Mouse (Mus musculus) midbrain, embryonic 14.5 days (tissue): ENCODE data around the gene Prkar1a. TPM values are rescaled to one million over a fixed set of nuclear protein-coding genes. Genes with fewer than 3 reads are reported as not detected.

Experiments used
- ATAC-seq: fragments of 200-750 bp; cut with Nextera tagmentation; 2 replicates; pipeline ENCODE4 v1.8.0; 2017; ENCODE audit warnings: moderate number of reproducible peaks, moderate library complexity; ENCODE audit not compliant: low FRiP score, low TSS enrichment
- DNase-seq: peaks from one replicate; pipeline ENCODE4 v3.0.0-alpha.2; 2015
- H3K27ac ChIP-seq: fragments of 300-500 bp; sonication (generic); replicated peaks from 2 replicates; pipeline ENCODE4 v1.5.1; 2014; ENCODE audit warnings: mild to moderate bottlenecking, low read depth, low read length, moderate library complexity
- H3K27me3 ChIP-seq: fragments of 300-500 bp; sonication (generic); 2 replicates; pipeline ENCODE4 v1.6.1; 2014; ENCODE audit warnings: low read length, control low read depth, mixed read lengths; ENCODE audit not compliant: control insufficient read depth, insufficient read depth
- H3K36me3 ChIP-seq: fragments of 300-500 bp; sonication (generic); 2 replicates; pipeline ENCODE4 v1.6.1; 2014; ENCODE audit warnings: low read length, control low read depth; ENCODE audit not compliant: control insufficient read depth, insufficient read depth
- H3K4me1 ChIP-seq: fragments of 300-500 bp; sonication (generic); 2 replicates; pipeline ENCODE4 v1.6.1; 2014; ENCODE audit warnings: mild to moderate bottlenecking, antibody characterized with exemption, low read length, control low read depth; ENCODE audit not compliant: control insufficient read depth, insufficient read depth
- H3K4me2 ChIP-seq: fragments of 300-500 bp; sonication (generic); 2 replicates; pipeline ENCODE4 v1.6.1; 2014; ENCODE audit warnings: mild to moderate bottlenecking, low read length, moderate library complexity
- H3K4me3 ChIP-seq: fragments of 300-500 bp; sonication (generic); replicated peaks from 2 replicates; pipeline ENCODE4 v1.5.1; 2014; ENCODE audit warnings: low read depth, low read length
- H3K9ac ChIP-seq: fragments of 300-500 bp; sonication (generic); replicated peaks from 2 replicates; pipeline ENCODE4 v1.6.1; 2014; ENCODE audit warnings: mild to moderate bottlenecking, low read length, moderate library complexity
- H3K9me3 ChIP-seq: fragments of 300-500 bp; sonication (generic); 2 replicates; pipeline ENCODE4 v1.6.1; 2016; ENCODE audit warnings: low read length, control low read depth, mixed read lengths; ENCODE audit not compliant: control insufficient read depth
- WGBS: fragments of 180-500 bp; shearing (Covaris S2); extraction: QIAGEN DNeasy Blood & Tissue Kit; methylation state at CpG from one replicate; pipeline ENCODE4 v1.1.7; 2014; 5-methylcytosine and 5-hydroxymethylcytosine counted together
- polyA plus RNA-seq: library from polyadenylated mRNA; unstranded; fragments of >200 nt; fragmentation: Nextera tagmentation; extraction: Ambion mirVana; gene quantifications from 2 replicates; pipeline ENCODE4 v1.2.1, GENCODE M21; 2014

Prkar1a gene
- polyA plus RNA-seq, 1 experiment from 2014 or later, result 582 TPM

- WGBS, result 93% methylated on average over 19 of the region's 19 CpGs
- H3K9ac ChIP-seq, result no peak overlapping the region
- H3K9me3 ChIP-seq, result no peaks in the 10 kb centered on the region
- no peaks in the 10 kb centered on the region for H3K4me1 ChIP-seq
- no peak overlapping the region for H3K27ac ChIP-seq
- no peaks in the 10 kb centered on the region for H3K27me3 ChIP-seq
- H3K4me2 ChIP-seq, result no peak overlapping the region
- H3K4me3 ChIP-seq, result no peak overlapping the region
- DNase-seq (no peak), ATAC-seq (no peak)
- H3K36me3 ChIP-seq, result peaks cover 76% of the 10 kb centered on the region
Observed at GRCm38 (mm10) chr11:109667371-109667770, 18.2 kb downstream of the Prkar1a start.

DNA sequence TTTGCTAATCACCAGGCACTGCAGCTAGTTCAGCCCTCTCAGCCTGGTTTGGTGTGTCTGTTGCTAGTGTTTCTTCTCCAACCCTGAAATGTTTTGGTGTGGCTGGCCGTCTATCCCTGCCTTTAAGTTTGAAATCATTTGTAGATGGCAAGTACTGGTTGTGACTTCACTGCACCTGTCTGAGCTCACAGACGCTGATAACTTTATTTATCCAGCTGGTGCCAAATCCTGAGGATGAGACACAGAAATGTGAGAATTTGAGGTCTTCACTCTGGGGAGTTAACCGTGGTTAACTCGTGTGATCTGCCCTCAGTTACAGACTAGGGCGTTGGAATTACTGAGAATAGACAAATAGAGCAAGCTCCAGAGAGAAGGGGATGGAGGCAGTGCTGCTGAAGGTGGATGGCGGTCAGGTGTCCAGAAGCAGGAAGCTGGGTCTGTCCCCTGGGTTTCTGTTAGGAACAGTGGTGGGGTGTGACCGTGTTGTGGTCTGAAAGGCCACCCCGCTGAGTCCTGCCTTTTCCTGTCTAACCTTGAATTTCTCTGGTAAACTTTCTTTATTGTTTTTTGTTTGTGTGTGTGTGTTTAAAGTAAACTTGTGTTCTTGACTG lies 19.0 kb downstream of the Prkar1a start:
- no peaks in the 10 kb centered on the region for H3K27me3 ChIP-seq
- H3K27ac ChIP-seq, result no peak overlapping the region
- H3K9me3 ChIP-seq, result no peaks in the 10 kb centered on the region
- H3K4me2 ChIP-seq, result no peak overlapping the region
- DNase-seq (no peak), ATAC-seq (no peak)
- peaks cover 68% of the 10 kb centered on the region for H3K36me3 ChIP-seq
- no peak overlapping the region for H3K4me3 ChIP-seq
- H3K9ac ChIP-seq, result no peak overlapping the region
- 87% methylated on average over 8 of the region's 8 CpGs for WGBS
- no peaks in the 10 kb centered on the region for H3K4me1 ChIP-seq

DNA sequence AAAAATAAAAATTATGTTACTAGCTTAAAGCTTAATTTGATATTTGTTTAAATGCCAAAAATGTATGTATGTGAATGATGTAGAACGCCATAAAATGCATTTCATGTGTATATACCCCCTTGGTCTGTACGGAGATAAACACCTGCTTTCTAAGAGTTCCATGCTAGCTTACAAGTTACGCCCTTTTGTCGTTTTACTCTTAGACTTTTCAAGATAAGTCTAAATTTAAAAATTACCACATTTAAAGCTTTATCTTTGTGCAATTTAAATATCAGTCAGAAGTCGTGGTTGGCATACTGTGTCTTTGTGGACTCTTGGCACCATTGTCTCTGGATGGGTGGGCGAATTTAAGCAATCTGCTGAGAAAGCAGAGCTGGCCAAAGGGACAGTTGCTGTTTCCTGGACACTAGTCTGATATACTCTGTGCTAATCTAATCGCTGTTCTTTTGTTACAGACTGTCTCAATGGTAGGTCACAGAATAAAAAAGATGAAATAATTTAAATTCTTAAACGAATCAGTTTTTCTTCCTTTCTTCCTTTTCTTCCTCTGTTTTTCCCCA lies 20.0 kb downstream of the Prkar1a start:
- H3K4me2 ChIP-seq, result no peak overlapping the region
- H3K9me3 ChIP-seq, result no peaks in the 10 kb centered on the region
- H3K27me3 ChIP-seq, result no peaks in the 10 kb centered on the region
- H3K4me3 ChIP-seq, result no peak overlapping the region
- H3K36me3 ChIP-seq, result peaks cover 58% of the 10 kb centered on the region
- H3K4me1 ChIP-seq, result no peaks in the 10 kb centered on the region
- no peak for DNase-seq
- ATAC-seq, result no peak
- no peak overlapping the region for H3K9ac ChIP-seq
- 91% methylated on average over 8 of the region's 8 CpGs for WGBS
- no peak overlapping the region for H3K27ac ChIP-seq

DNA sequence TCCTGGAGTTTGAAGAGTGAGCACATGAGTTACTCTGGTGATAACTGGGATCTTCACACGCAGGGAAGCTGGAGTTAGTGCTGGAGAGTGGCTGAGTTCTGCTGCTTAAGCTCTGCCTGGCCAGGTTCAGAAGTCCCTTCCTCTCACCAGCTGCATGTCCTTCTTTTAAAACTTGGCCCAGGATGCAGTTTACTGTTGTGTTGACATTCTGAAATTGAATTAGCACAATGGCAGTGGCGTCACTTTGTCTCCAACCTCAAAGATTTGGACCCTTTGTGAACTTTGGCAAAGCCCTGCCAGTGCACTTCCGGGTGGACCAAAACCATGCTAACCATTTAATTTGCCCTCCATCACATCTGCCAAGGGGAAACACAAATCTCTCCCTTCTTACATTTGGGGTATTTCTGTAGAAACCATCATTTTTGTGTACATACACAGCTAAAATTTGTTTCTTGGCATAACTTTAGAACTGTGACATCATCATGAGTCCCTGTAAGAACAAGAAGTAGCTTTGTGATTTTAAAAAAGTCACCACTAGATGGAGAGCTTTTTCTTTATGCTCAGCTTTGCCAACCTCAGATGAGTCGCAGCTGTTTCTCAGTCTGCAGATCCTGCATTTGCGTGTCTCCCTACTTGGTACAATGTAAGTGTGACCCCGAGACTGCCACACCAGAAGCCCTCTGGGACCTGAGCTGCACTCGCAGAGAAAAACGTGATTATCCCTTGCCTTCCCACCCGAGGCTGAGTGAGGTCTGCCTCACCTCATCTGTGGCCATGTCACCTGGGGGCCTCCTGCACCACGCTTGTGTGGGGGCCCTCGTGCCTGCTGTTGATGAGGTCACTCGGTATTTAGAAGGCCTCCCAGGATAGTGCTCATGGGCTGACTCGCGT lies 21.1 kb downstream of the Prkar1a start:
- WGBS, result 57% methylated on average over 14 of the region's 14 CpGs
- H3K9me3 ChIP-seq, result no peaks in the 10 kb centered on the region
- no peak overlapping the region for H3K9ac ChIP-seq
- no peak overlapping the region for H3K27ac ChIP-seq
- H3K4me3 ChIP-seq, result no peak overlapping the region
- peaks cover 47% of the 10 kb centered on the region for H3K36me3 ChIP-seq
- no peaks in the 10 kb centered on the region for H3K4me1 ChIP-seq
- no peaks in the 10 kb centered on the region for H3K27me3 ChIP-seq
- DNase-seq (peak; percentile 88), ATAC-seq (peak; percentile 17; the same call in 1 of the 2 replicates)
- H3K4me2 ChIP-seq, result no peak overlapping the region

GRCm38 (mm10) chr11:109671136-109672020 lies 22.2 kb downstream of the Prkar1a start:
- Histone ChIP-seq H3K4me3 (no peak overlapping the region), H3K27me3 (no peaks in the 10 kb centered on the region), H3K9ac (no peak overlapping the region), H3K27ac (no peak overlapping the region), H3K36me3 (peaks cover 36% of the 10 kb centered on the region), H3K4me2 (no peak overlapping the region), H3K9me3 (no peaks in the 10 kb centered on the region), H3K4me1 (no peaks in the 10 kb centered on the region)
- no peak for DNase-seq
- no peak for ATAC-seq
- WGBS, result 85% methylated on average over 6 of the region's 6 CpGs

- Histone ChIP-seq H3K9ac (no peak overlapping the region), H3K27ac (no peak overlapping the region), H3K4me2 (no peak overlapping the region), H3K4me3 (no peak overlapping the region), H3K9me3 (no peaks in the 10 kb centered on the region), H3K36me3 (peaks cover 30% of the 10 kb centered on the region), H3K4me1 (no peaks in the 10 kb centered on the region), H3K27me3 (no peaks in the 10 kb centered on the region)
- no peak for DNase-seq
- 89% methylated on average over 5 of the region's 5 CpGs for WGBS
- ATAC-seq, result no peak
Observed at GRCm38 (mm10) chr11:109672021-109672324, 22.8 kb downstream of the Prkar1a start.

DNA sequence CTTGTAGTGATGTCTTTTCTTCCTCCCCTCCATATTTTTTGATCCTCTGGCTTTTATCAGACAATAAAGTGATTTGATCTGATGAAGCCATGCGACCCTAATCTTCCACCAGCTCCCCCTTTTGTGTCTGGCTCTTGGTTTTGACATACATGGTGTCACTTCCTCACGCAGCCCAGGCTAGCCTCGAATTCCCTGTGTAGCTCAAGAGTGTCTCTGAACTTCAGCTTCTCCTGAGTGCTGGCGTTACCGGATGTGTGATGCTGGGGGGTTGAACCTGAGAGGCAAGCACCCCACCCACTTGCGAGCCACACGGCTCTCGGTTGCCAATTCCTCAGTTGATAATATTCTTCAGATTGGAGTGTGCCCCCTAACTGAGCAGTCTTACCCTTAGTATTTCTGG lies 23.2 kb downstream of the Prkar1a start:
- DNase-seq (no peak), ATAC-seq (no peak)
- Histone ChIP-seq H3K27ac (no peak overlapping the region), H3K27me3 (no peaks in the 10 kb centered on the region), H3K4me3 (no peak overlapping the region), H3K9me3 (no peaks in the 10 kb centered on the region), H3K4me2 (no peak overlapping the region), H3K9ac (no peak overlapping the region), H3K4me1 (no peaks in the 10 kb centered on the region), H3K36me3 (peaks cover 26% of the 10 kb centered on the region)
- WGBS, result 89% methylated on average over 8 of the region's 8 CpGs

GRCm38 (mm10) chr11:109672881-109673739 lies 23.9 kb downstream of the Prkar1a start:
- peaks cover 19% of the 10 kb centered on the region for H3K36me3 ChIP-seq
- H3K4me2 ChIP-seq, result no peak overlapping the region
- H3K9me3 ChIP-seq, result no peaks in the 10 kb centered on the region
- ATAC-seq (no peak), DNase-seq (no peak)
- H3K27ac ChIP-seq, result no peak overlapping the region
- 79% methylated on average over 21 of the region's 21 CpGs for WGBS
- H3K27me3 ChIP-seq, result no peaks in the 10 kb centered on the region
- H3K4me1 ChIP-seq, result no peaks in the 10 kb centered on the region
- no peak overlapping the region for H3K9ac ChIP-seq
- no peak overlapping the region for H3K4me3 ChIP-seq
